Mouse (Mus musculus): Measurements from ENCODE around the gene Rap2a. TPM values are rescaled to one million over a fixed set of nuclear protein-coding genes. Genes with fewer than 3 reads are reported as not detected.

Rap2a gene
- polyA plus RNA-seq, 1 experiment from 2014 or later, result 23.6 TPM

DNA sequence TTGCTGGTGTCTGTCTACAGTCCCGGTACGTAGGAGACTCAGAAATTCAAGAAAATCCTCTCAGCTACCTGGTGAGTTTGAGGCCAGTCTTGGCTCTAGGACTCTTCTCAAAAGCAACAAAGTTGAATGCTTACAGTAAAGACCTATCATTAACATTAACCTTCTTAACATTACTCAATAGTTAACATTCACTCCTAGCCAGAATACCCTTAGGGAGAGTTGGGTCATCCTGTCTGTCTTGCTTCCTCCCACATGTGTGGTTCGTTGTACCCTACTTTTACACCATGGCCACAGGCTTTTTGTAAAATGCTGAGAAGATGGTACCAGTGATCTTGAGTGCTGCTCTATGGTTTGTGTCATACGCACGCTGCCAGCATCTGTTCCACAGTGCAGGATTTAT lies 45.1 kb downstream of the Rap2a start:
- H3K27me3 ChIP-seq, result no peaks in the 10 kb centered on the region
- H3K27ac ChIP-seq (replicated peaks), result no peak overlapping the region
- no peaks in the 10 kb centered on the region for H3K4me1 ChIP-seq (replicated peaks)
- ATAC-seq (ENCODE audit: low read depth), result no peak
- H3K9ac ChIP-seq, result no peak overlapping the region
- WGBS, result 96% methylated on average over 5 of the region's 5 CpGs
- no peaks in the 10 kb centered on the region for H3K36me3 ChIP-seq
- H3K4me2 ChIP-seq, result no peak overlapping the region
- no peak overlapping the region for H3K4me3 ChIP-seq
- no peaks in the 10 kb centered on the region for H3K9me3 ChIP-seq

DNA sequence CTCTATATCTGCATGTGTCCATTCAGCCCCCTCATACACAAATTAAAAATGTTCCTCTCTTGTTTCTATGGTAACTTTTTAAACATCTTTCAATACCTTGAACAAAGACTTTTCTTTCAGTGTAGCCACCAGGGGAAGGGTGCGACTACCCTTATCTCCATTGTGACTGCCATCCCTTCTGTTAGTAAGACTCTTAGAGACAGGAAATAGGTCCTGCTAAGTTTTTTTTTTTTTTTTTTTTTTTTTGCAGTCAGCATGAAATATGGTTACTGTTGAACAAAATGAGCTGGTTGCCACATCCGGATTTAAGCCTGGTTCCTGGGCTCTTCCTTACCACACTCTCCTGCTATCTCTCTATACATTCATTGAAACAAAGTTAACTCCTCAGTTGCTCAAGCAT lies 47.4 kb downstream of the Rap2a start:
- 75% methylated on average over 2 of the region's 2 CpGs for whole genome bisulfite sequencing
- Histone ChIP-seq H3K9ac (no peak overlapping the region), H3K4me2 (no peak overlapping the region), H3K27me3 (no peaks in the 10 kb centered on the region), H3K4me3 (no peak overlapping the region), H3K27ac (replicated peaks) (no peak overlapping the region), H3K4me1 (replicated peaks) (no peaks in the 10 kb centered on the region), H3K36me3 (no peaks in the 10 kb centered on the region), H3K9me3 (no peaks in the 10 kb centered on the region)
- no peak for ATAC-seq (ENCODE audit: low read depth)

- Histone ChIP-seq H3K27me3 (no peaks in the 10 kb centered on the region), H3K9ac (no peak overlapping the region), H3K4me3 (no peak overlapping the region), H3K9me3 (no peaks in the 10 kb centered on the region), H3K4me1 (replicated peaks) (peaks cover 7% of the 10 kb centered on the region; the same call in 1 of the 2 replicates), H3K27ac (replicated peaks) (no peak overlapping the region), H3K4me2 (no peak overlapping the region), H3K36me3 (no peaks in the 10 kb centered on the region)
- 97% methylated on average over 3 of the region's 3 CpGs for WGBS
- no peak for ATAC-seq (ENCODE audit: low read depth)
Measured at GRCm38 (mm10) chr14:120533301-120533700, 55.1 kb downstream of the Rap2a start.

- no peak for ATAC-seq (ENCODE audit: low read depth)
- H3K4me2 ChIP-seq, result no peak overlapping the region
- WGBS, result 31% methylated on average over 3 of the region's 3 CpGs
- H3K4me1 ChIP-seq (replicated peaks), result peaks cover 7% of the 10 kb centered on the region; the same call in 1 of the 2 replicates
- H3K9me3 ChIP-seq, result no peaks in the 10 kb centered on the region
- no peaks in the 10 kb centered on the region for H3K36me3 ChIP-seq
- H3K27me3 ChIP-seq, result no peaks in the 10 kb centered on the region
- no peak overlapping the region for H3K9ac ChIP-seq
- no peak overlapping the region for H3K4me3 ChIP-seq
- no peak overlapping the region for H3K27ac ChIP-seq (replicated peaks)
Measured at GRCm38 (mm10) chr14:120534841-120535271, 56.6 kb downstream of the Rap2a start.

GRCm38 (mm10) chr14:120535446-120535845 lies 57.2 kb downstream of the Rap2a start:
- no peaks in the 10 kb centered on the region for H3K27me3 ChIP-seq
- H3K4me1 ChIP-seq (replicated peaks), result peaks cover 7% of the 10 kb centered on the region; the same call in 1 of the 2 replicates
- no peak overlapping the region for H3K9ac ChIP-seq
- H3K9me3 ChIP-seq, result no peaks in the 10 kb centered on the region
- no peak for ATAC-seq (ENCODE audit: low read depth)
- H3K27ac ChIP-seq (replicated peaks), result no peak overlapping the region
- no peak overlapping the region for H3K4me2 ChIP-seq
- no peaks in the 10 kb centered on the region for H3K36me3 ChIP-seq
- WGBS, result 67% methylated on average over 4 of the region's 4 CpGs
- no peak overlapping the region for H3K4me3 ChIP-seq

- Histone ChIP-seq H3K27me3 (no peaks in the 10 kb centered on the region), H3K36me3 (no peaks in the 10 kb centered on the region), H3K4me2 (no peak overlapping the region), H3K9me3 (no peaks in the 10 kb centered on the region), H3K27ac (replicated peaks) (no peak overlapping the region), H3K4me3 (no peak overlapping the region), H3K4me1 (replicated peaks) (peaks cover 7% of the 10 kb centered on the region; the same call in 1 of the 2 replicates), H3K9ac (no peak overlapping the region)
- ATAC-seq (ENCODE audit: low read depth), result no peak
- 91% methylated on average over 3 of the region's 3 CpGs for WGBS
Measured at GRCm38 (mm10) chr14:120535924-120536323, 57.7 kb downstream of the Rap2a start.

- Histone ChIP-seq H3K9me3 (no peaks in the 10 kb centered on the region), H3K9ac (no peak overlapping the region), H3K27ac (replicated peaks) (no peak overlapping the region), H3K4me3 (no peak overlapping the region), H3K27me3 (no peaks in the 10 kb centered on the region), H3K4me2 (no peak overlapping the region), H3K4me1 (replicated peaks) (peaks cover 7% of the 10 kb centered on the region; the same call in 1 of the 2 replicates), H3K36me3 (no peaks in the 10 kb centered on the region)
- WGBS, result 72% methylated on average over 2 of the region's 2 CpGs
- no peak for ATAC-seq (ENCODE audit: low read depth)
Measured at GRCm38 (mm10) chr14:120539128-120539527, 60.9 kb downstream of the Rap2a start.

DNA sequence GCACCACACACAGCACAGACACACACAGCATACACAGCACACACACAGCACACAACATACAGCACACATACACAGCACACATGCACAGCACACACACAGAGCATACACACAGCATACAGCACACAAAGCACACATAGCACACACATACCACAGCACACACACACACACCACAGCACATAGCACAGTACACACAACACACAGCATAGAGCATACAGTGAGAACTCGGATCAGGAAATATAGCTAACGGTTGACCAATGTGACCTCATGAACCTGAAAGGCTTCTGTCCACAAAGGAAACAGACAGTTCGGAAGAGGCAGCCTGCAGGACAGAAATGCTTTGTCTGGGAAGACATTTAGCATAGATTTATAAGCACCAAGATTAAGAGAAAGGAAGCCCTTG lies 61.4 kb downstream of the Rap2a start:
- Histone ChIP-seq H3K9me3 (no peaks in the 10 kb centered on the region), H3K27me3 (no peaks in the 10 kb centered on the region), H3K4me1 (replicated peaks) (peaks cover 6% of the 10 kb centered on the region; the same call in 1 of the 2 replicates), H3K4me2 (no peak overlapping the region), H3K27ac (replicated peaks) (no peak overlapping the region), H3K4me3 (no peak overlapping the region), H3K36me3 (no peaks in the 10 kb centered on the region), H3K9ac (no peak overlapping the region)
- 46% methylated on average over 3 of the region's 3 CpGs for WGBS
- ATAC-seq (ENCODE audit: low read depth), result no peak

DNA sequence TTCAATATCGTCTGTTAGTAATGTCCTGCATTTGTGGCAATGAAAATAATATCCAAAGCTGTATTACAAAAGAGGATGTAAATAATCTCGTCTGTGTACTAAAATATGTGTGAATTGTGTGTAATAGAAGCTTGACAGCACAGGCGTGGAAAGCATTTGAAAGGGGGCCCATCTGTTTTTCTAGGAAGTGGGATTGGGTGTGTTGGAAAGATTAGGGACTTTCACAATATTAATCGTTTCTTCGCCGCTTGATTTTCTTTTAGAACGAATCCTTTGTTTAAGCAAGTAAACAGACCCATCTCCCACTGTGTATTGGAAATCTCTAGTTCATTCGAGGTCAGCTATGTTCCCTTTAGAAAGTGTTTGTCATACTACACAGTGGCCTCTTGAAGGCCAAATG lies 64.2 kb downstream of the Rap2a start:
- no peak overlapping the region for H3K4me2 ChIP-seq
- ATAC-seq (ENCODE audit: low read depth), result no peak
- WGBS, result 74% methylated on average over 8 of the region's 8 CpGs

DNA sequence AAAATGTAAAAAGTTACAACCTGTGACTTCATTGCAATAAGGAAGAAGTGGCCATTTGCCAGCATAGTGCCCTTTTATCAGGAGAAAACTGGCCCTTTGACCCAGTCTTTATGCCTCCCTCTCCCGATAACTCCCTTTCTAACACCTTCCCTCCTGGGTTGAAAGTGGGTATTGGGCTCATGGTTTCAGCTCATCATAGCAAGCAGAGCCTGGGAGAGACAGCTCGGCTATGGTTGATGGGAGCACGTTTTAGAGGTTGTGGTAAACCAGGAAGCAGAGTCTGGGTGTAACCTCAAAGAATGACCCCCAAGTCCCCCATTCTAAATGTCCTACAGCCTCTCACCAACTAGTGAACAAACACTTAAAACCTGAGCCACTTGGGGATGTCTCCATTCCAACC lies 64.7 kb downstream of the Rap2a start:
- Histone ChIP-seq H3K9ac (no peak overlapping the region), H3K27me3 (no peaks in the 10 kb centered on the region), H3K36me3 (no peaks in the 10 kb centered on the region), H3K27ac (replicated peaks) (no peak overlapping the region), H3K4me3 (no peak overlapping the region), H3K4me2 (no peak overlapping the region), H3K9me3 (no peaks in the 10 kb centered on the region), H3K4me1 (replicated peaks) (no peaks in the 10 kb centered on the region)
- ATAC-seq (ENCODE audit: low read depth), result no peak
- 88% methylated on average over 3 of the region's 3 CpGs for WGBS

More for the DNA sequence above, 64.2 kb downstream of the Rap2a start:
- no peak overlapping the region for H3K4me3 ChIP-seq
- H3K27ac ChIP-seq (replicated peaks), result no peak overlapping the region
- no peaks in the 10 kb centered on the region for H3K4me1 ChIP-seq (replicated peaks)
- H3K9ac ChIP-seq, result no peak overlapping the region
- no peaks in the 10 kb centered on the region for H3K36me3 ChIP-seq
- no peaks in the 10 kb centered on the region for H3K9me3 ChIP-seq
- no peaks in the 10 kb centered on the region for H3K27me3 ChIP-seq

DNA sequence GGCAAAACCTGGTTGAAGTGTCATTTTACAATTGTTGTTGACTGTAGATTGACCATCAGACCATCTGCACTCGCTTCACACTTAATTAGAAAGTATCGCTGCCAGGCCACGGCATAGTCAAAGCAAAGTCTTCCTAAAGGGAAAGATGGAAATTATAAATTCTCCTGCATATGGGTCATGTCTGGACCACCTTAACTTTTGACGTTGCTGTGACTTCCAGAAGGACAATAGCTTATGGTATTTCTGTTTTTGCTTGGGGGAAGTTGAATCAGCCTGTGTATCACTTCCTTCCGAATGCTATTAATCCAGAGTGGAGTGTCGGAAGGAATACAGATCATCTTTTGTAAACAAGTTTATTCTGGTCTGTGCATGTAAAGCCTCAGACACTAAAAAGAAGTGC lies 65.6 kb downstream of the Rap2a start:
- Histone ChIP-seq H3K4me1 (replicated peaks) (no peaks in the 10 kb centered on the region), H3K4me2 (no peak overlapping the region), H3K9ac (no peak overlapping the region), H3K4me3 (no peak overlapping the region), H3K36me3 (no peaks in the 10 kb centered on the region), H3K27ac (replicated peaks) (no peak overlapping the region), H3K9me3 (no peaks in the 10 kb centered on the region), H3K27me3 (no peaks in the 10 kb centered on the region)
- WGBS, result 85% methylated on average over 6 of the region's 6 CpGs
- no peak for ATAC-seq (ENCODE audit: low read depth)

DNA sequence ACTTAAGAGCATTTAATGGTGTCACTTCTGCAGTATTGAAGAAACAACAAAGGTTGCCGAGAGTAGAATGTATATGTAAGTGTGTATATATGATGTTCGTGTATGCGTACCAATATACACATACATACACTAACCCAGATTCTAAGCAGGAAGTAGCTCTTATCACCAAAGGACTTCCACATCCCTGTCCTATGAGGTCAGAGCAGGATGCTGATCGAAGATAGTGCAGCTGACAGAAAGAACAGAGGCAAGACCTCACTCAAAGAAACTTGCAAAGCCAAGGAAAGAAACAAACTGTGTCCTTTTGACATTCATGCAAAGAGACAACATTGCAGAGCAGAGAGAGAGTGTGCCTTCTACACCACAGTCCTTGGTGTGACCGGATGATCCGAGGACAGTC lies 66.3 kb downstream of the Rap2a start:
- H3K4me1 ChIP-seq (replicated peaks), result no peaks in the 10 kb centered on the region
- WGBS, result 91% methylated on average over 6 of the region's 6 CpGs
- H3K27me3 ChIP-seq, result no peaks in the 10 kb centered on the region
- no peak overlapping the region for H3K4me3 ChIP-seq
- no peaks in the 10 kb centered on the region for H3K36me3 ChIP-seq
- H3K9me3 ChIP-seq, result no peaks in the 10 kb centered on the region
- H3K27ac ChIP-seq (replicated peaks), result no peak overlapping the region
- no peak for ATAC-seq (ENCODE audit: low read depth)
- no peak overlapping the region for H3K9ac ChIP-seq
- no peak overlapping the region for H3K4me2 ChIP-seq

GRCm38 (mm10) chr14:120544946-120545345 lies 66.7 kb downstream of the Rap2a start:
- Histone ChIP-seq H3K27me3 (no peaks in the 10 kb centered on the region), H3K4me2 (no peak overlapping the region), H3K9me3 (no peaks in the 10 kb centered on the region), H3K27ac (replicated peaks) (no peak overlapping the region), H3K4me3 (no peak overlapping the region), H3K4me1 (replicated peaks) (no peaks in the 10 kb centered on the region), H3K9ac (no peak overlapping the region), H3K36me3 (no peaks in the 10 kb centered on the region)
- 94% methylated on average over 2 of the region's 2 CpGs for WGBS
- no peak for ATAC-seq (ENCODE audit: low read depth)
